Mouse (Mus musculus): Measurements from ENCODE around the gene Osgin1. TPM values are rescaled to one million over a fixed set of nuclear protein-coding genes. Genes with fewer than 3 reads are reported as not detected.

Osgin1 gene
- polyA plus RNA-seq, 1 experiment, result 11.2 TPM

DNA sequence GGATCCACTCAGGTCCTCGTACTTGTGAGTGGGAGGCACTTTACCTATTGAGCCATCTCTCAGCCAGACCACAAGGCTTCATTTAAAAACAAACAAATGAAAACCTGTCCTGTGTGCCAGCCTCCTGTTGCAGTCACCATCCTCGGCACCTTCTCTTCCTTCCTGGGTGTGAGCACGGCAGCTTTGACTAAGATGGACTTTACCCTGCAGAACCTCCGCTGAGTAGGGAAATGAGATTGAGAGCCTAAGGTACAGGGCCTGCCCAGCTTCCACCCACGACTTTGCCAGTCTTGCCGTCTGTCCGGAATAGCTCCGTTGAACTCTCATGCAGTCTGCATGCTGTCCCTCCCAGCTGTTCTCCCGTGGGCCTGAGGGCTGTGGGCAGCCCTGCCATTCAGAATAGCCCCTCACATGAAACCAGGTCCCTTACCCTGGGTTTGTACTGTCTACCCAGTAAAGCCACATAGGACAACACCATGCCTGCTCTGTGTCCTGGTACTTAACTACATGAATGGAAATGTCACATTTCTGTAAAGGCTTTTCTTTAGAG, 33.7 kb upstream of the Osgin1 start:
- Histone ChIP-seq H3K9me3 (no peaks in the 10 kb centered on the region), H3K4me3 (replicated peaks) (no peak overlapping the region), H3K36me3 (replicated peaks; ENCODE audit: low read length) (peaks cover 85% of the 10 kb centered on the region), H3K4me1 (peaks cover 54% of the 10 kb centered on the region), H3K27me3 (replicated peaks) (no peaks in the 10 kb centered on the region)
- TF ChIP-seq FLI1 (IDR thresholded peaks at IDR 0.05; ENCODE audit: low read length), result no peak
- no peak for TF ChIP-seq GATA1 (IDR thresholded peaks at IDR 0.05; ENCODE audit: borderline replicate concordance, low read length)

DNA sequence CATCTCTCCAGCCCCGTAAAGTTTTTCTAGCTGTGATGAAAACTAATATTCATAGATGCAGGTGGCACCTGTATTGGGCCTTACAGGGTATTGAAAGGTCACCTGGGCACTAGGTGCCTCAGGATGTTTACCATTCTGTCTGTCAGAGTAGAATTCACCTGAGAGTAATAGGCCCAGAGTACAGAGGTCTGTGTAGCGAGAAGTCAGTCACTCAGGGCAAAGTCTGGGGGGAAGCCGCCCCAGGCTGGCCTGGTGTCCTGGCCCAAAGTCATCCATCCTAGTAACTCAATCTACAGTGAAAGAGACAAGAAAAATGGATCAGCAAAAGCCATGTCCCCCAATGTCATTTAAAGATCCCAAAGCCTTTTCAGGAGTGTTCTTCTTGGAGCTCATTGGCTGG, 33.0 kb upstream of the Osgin1 start:
- TF ChIP-seq GATA1 (IDR thresholded peaks at IDR 0.05; ENCODE audit: borderline replicate concordance, low read length) (no peak), FLI1 (IDR thresholded peaks at IDR 0.05; ENCODE audit: low read length) (no peak)
- Histone ChIP-seq H3K36me3 (replicated peaks; ENCODE audit: low read length) (peaks cover 91% of the 10 kb centered on the region), H3K27me3 (replicated peaks) (no peaks in the 10 kb centered on the region)

DNA sequence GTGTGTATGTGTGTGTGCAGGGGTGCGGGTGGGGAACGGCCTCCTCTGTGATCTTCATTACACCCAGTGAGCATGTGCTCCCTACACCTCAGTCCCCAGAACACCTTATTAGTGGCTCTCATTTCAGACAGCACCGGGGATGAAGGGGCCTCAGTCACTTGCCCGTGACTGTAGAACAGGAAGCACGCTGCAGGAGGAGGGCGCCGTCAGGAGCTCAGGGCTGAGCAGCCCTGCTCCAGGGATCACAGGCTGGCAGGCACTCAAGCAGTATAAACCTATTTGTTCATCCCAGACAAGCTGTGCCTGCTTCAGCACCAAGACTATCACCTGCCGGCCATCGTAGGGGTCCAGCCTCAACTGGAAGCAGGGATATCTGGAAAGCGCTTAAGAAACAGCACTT, 30.0 kb upstream of the Osgin1 start:
- Histone ChIP-seq H3K9me3 (no peaks in the 10 kb centered on the region), H3K27me3 (replicated peaks) (no peaks in the 10 kb centered on the region), H3K4me3 (replicated peaks) (no peak overlapping the region), H3K36me3 (replicated peaks; ENCODE audit: low read length) (peaks cover 95% of the 10 kb centered on the region), H3K4me1 (peaks cover 19% of the 10 kb centered on the region; the same call in 1 of the 2 replicates)
- TF ChIP-seq FLI1 (IDR thresholded peaks at IDR 0.05; ENCODE audit: low read length), result no peak
- TF ChIP-seq GATA1 (IDR thresholded peaks at IDR 0.05; ENCODE audit: borderline replicate concordance, low read length), result no peak

More for the DNA sequence above, 33.0 kb upstream of the Osgin1 start:
- Histone ChIP-seq H3K4me3 (replicated peaks) (no peak overlapping the region), H3K4me1 (peaks cover 47% of the 10 kb centered on the region), H3K9me3 (no peaks in the 10 kb centered on the region)

DNA sequence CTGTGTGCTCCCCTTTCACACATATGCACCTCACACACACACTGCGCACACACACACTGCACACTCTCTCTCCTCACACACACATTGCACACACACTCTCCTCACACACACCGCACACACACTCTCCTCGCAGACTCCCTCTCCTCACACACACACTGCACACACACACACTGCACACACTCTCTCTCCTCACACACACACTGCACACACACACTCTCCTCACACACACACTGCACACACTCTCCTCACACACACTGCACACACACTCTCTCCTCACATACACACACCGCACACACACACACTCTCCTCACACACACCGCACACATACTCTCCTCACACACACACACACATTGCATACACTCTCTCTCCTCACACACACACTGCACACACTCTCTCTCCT, 29.3 kb upstream of the Osgin1 start:
- Histone ChIP-seq H3K4me1 (peaks cover 15% of the 10 kb centered on the region; the same call in 1 of the 2 replicates), H3K27me3 (replicated peaks) (no peaks in the 10 kb centered on the region), H3K36me3 (replicated peaks; ENCODE audit: low read length) (peaks cover 95% of the 10 kb centered on the region), H3K4me3 (replicated peaks) (peak overlapping the region; percentile 62), H3K9me3 (no peaks in the 10 kb centered on the region)
- TF ChIP-seq FLI1 (IDR thresholded peaks at IDR 0.05; ENCODE audit: low read length) (no peak), GATA1 (IDR thresholded peaks at IDR 0.05; ENCODE audit: borderline replicate concordance, low read length) (peak; percentile 10; the same call in 1 of the 3 replicates)

DNA sequence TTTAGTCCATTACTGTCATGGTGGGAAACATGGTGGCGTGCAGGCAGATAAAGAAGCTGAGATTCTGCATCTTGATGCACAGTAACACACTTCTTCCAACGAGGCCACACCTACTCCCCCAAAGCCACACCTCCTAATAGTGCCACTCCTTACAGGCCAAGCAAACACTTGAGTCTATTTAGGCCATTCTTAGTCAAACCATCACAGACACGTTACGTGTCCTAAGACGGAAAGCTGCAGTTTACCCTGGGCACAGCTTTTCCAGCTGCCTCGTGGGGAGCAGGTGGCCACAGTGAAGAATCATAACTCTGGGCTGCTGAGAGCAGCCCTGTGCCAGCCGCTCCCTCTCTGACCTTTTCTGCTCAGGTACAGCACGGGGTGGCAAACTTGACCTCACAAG, 25.6 kb upstream of the Osgin1 start:
- H3K36me3 ChIP-seq (replicated peaks; ENCODE audit: low read length), result peaks cover 87% of the 10 kb centered on the region
- no peaks in the 10 kb centered on the region for H3K9me3 ChIP-seq
- peaks cover 3% of the 10 kb centered on the region for H3K27me3 ChIP-seq (replicated peaks)
- TF ChIP-seq GATA1 (IDR thresholded peaks at IDR 0.05; ENCODE audit: borderline replicate concordance, low read length) (no peak), FLI1 (IDR thresholded peaks at IDR 0.05; ENCODE audit: low read length) (no peak)
- peaks cover 25% of the 10 kb centered on the region for H3K4me1 ChIP-seq
- H3K4me3 ChIP-seq (replicated peaks), result no peak overlapping the region

DNA sequence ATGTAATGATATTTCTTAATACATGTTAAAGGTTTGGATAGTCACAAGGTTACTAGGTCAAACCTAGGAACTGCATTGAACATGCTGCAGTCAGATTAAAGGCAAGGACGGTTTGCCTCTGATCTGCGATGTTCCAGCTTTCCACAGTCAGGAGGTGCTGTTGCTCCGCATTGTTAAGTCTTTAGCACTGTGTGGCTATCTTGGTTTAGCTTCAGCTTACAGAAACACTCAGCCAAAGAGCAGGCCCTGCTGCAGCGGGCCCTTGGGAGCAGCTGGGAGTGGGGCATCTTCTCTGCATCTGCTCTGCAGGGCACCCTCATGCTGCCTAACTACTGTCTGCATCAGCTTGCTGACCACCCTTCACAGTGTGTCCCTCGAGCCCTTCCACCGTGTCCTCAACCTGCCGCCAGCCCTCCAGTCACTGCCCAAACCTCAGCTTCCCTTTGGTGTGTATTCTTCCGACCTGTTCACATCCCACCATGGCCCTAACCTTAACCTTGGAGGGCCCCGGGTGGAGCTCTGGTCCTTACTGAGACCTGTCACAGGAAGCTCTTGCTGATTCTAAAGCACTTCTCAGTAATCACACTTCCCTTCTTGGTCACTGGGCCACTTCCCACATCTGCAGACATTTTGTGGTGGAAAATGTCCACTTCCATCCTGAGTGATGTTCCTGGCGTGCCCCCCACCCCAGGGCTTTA, 21.7 kb upstream of the Osgin1 start:
- peaks cover 24% of the 10 kb centered on the region for H3K4me1 ChIP-seq
- H3K4me3 ChIP-seq (replicated peaks), result peak overlapping the region; percentile 44
- peaks cover 51% of the 10 kb centered on the region for H3K36me3 ChIP-seq (replicated peaks; ENCODE audit: low read length)
- TF ChIP-seq FLI1 (IDR thresholded peaks at IDR 0.05; ENCODE audit: low read length), result no peak
- TF ChIP-seq GATA1 (IDR thresholded peaks at IDR 0.05; ENCODE audit: borderline replicate concordance, low read length), result no peak
- H3K27me3 ChIP-seq (replicated peaks), result peaks cover 36% of the 10 kb centered on the region
- no peaks in the 10 kb centered on the region for H3K9me3 ChIP-seq

DNA sequence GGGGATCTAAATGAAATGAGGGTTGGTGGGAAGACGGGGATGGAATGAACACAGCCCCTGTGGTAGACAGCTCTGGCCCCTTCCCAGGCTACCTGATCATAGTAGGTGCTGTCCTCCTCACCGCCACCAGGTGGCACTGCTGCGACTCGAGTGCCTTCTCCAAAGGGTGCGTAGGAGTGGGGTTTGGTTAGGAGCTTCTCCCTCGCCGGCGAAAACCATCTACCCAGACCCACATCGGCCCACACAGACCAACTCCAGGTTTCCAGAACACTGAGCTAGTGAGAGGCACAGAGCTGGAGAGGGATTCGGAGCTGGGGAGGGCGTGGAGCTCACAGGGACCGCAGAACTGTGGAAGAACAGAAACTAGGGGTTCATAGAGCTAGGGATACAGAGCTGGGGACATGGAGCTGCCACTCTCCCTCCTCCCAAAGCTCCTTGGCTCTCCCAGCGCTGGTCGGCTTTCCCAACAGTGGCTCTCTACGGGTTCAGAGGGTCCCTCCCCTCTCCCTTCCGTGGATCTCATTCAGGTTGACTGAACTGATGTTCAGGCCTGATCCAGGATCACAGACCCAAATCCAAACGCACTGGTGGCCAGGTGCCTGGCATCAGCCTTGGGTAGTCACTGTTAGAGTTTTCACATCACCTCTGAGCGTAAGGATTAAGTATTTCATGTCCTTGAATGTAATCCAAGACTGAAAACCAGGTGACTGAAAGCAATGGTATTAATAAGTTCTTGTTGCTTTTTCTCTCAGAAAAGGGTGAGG, 21.0 kb upstream of the Osgin1 start:
- no peaks in the 10 kb centered on the region for H3K9me3 ChIP-seq
- H3K36me3 ChIP-seq (replicated peaks; ENCODE audit: low read length), result peaks cover 44% of the 10 kb centered on the region
- peaks cover 43% of the 10 kb centered on the region for H3K27me3 ChIP-seq (replicated peaks)
- H3K4me3 ChIP-seq (replicated peaks), result peak overlapping the region; percentile 90
- H3K4me1 ChIP-seq, result peaks cover 24% of the 10 kb centered on the region
- TF ChIP-seq GATA1 (IDR thresholded peaks at IDR 0.05; ENCODE audit: borderline replicate concordance, low read length), result no peak
- no peak for TF ChIP-seq FLI1 (IDR thresholded peaks at IDR 0.05; ENCODE audit: low read length)

DNA sequence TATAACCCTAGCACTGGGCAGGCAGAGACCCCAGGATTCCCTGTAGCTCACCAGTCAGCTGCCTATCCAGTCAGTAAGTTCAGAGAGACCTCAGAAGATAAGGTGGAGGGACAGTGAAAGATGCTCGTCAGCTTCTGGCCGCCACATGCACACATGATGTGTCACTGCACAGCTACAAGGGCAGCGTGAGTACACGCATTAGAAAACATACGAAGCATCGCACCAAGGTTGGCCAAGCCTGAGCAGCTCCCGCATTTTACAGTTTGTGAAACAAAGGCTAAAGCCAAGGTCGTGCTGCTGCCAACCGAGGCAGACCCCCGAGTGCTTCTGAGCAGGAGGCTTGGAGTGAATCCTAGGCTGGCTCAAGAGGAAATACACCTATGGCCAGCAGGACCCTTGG, 20.3 kb upstream of the Osgin1 start:
- Histone ChIP-seq H3K9me3 (no peaks in the 10 kb centered on the region), H3K4me1 (peaks cover 24% of the 10 kb centered on the region), H3K27me3 (replicated peaks) (peaks cover 43% of the 10 kb centered on the region)

DNA sequence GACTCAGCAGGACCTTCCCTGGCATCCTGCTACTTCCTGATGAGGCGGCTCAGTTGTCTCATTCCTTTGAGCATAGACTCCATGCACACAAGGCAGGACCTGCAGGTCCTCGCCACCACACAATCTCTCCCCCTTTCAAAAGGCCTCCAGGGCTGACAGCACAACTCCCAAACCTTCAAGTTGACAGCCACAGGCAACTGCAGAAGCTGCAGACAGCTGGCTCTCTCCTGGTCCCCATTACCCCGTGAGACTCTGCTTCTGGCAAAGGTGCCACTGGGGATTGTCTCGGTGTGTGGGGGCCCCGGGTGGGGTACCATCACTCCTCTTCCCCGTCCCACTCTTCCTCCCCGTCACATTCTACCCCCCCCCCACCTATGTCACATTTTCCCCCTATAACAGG, 13.6 kb upstream of the Osgin1 start:
- H3K4me1 ChIP-seq, result peaks cover 62% of the 10 kb centered on the region

More for the DNA sequence above, 20.3 kb upstream of the Osgin1 start:
- Histone ChIP-seq H3K4me3 (replicated peaks) (no peak overlapping the region), H3K36me3 (replicated peaks; ENCODE audit: low read length) (peaks cover 37% of the 10 kb centered on the region)
- no peak for TF ChIP-seq GATA1 (IDR thresholded peaks at IDR 0.05; ENCODE audit: borderline replicate concordance, low read length)
- TF ChIP-seq FLI1 (IDR thresholded peaks at IDR 0.05; ENCODE audit: low read length), result no peak

More for the DNA sequence above, 13.6 kb upstream of the Osgin1 start:
- Histone ChIP-seq H3K27me3 (replicated peaks) (peaks cover 64% of the 10 kb centered on the region), H3K4me3 (replicated peaks) (no peak overlapping the region), H3K9me3 (no peaks in the 10 kb centered on the region), H3K36me3 (replicated peaks; ENCODE audit: low read length) (no peaks in the 10 kb centered on the region)
- no peak for TF ChIP-seq GATA1 (IDR thresholded peaks at IDR 0.05; ENCODE audit: borderline replicate concordance, low read length)
- TF ChIP-seq FLI1 (IDR thresholded peaks at IDR 0.05; ENCODE audit: low read length), result no peak

Measured in megakaryocyte, embryonic 14.5 days (primary cell).